Mouse (Mus musculus) CH12.LX (cell line): ENCODE measurements around the gene Mlh1. TPM values are rescaled to one million over a fixed set of nuclear protein-coding genes. Genes with fewer than 3 reads are reported as not detected.

ENCODE experiments used
- DNase-seq: peaks from one replicate; pipeline ENCODE4 v3.0.0-alpha.2; 2013; ENCODE audit errors: extremely low read depth
- H3K27ac ChIP-seq: 2 replicates; pipeline ENCODE4 v1.5.1; 2012; ENCODE audit warnings: low read depth, mild to moderate bottlenecking, control low read depth, moderate library complexity; ENCODE audit not compliant: insufficient read depth
- H3K27me3 ChIP-seq: replicated peaks from 2 replicates; pipeline ENCODE3; 2012; ENCODE audit warnings: inconsistent platforms
- H3K36me3 ChIP-seq, 2 experiments: replicated peaks in 1 of 2; 2 replicates each; pipeline versions ENCODE3 to v1.6.1; 2012; ENCODE audit warnings: inconsistent platforms in 1 of 2, low read length in 1 of 2, mild to moderate bottlenecking in 1 of 2, mixed read lengths in 1 of 2, moderate library complexity in 1 of 2; ENCODE audit not compliant: control insufficient read depth in 1 of 2, insufficient read depth in 1 of 2
- H3K4me1 ChIP-seq, 2 experiments: 2 replicates each; pipeline ENCODE4 v1.6.1; 2012; ENCODE audit warnings: inconsistent platforms in 1 of 2, moderate library complexity in 1 of 2; ENCODE audit not compliant: insufficient read depth in 2 of 2, control insufficient read depth in 1 of 2
- H3K4me2 ChIP-seq: 2 replicates; pipeline ENCODE4 v1.6.1; 2012; ENCODE audit warnings: low read depth, mild to moderate bottlenecking, control low read depth; ENCODE audit not compliant: poor library complexity, insufficient read depth, severe bottlenecking
- H3K4me3 ChIP-seq, 3 experiments: fragments of 150-350 bp in 1 of 3; sonication (generic) in 1 of 3; replicated peaks in 1 of 3; 2 replicates each; pipeline versions ENCODE3 to v1.5.1; 2011 to 2012; ENCODE audit warnings: low read depth in 2 of 3, low read length in 2 of 3, mild to moderate bottlenecking in 2 of 3, moderate library complexity in 2 of 3, control low read depth in 1 of 3, improper control_type of control experiment in 1 of 3, inconsistent platforms in 1 of 3, mixed read lengths in 1 of 3; ENCODE audit not compliant: poor library complexity in 1 of 3
- H3K79me2 ChIP-seq: replicated peaks from 2 replicates; pipeline ENCODE4 v1.6.1; 2012; ENCODE audit warnings: mild to moderate bottlenecking, moderate library complexity; ENCODE audit not compliant: control insufficient read depth, poor library complexity, insufficient read depth, severe bottlenecking; ENCODE audit errors: extremely low read depth
- H3K9ac ChIP-seq: 2 replicates; pipeline ENCODE4 v1.6.1; 2012; ENCODE audit warnings: low read depth, mild to moderate bottlenecking, control low read depth, moderate library complexity; ENCODE audit not compliant: insufficient read depth
- H3K9me3 ChIP-seq: replicated peaks from 2 replicates; pipeline ENCODE3; 2012; ENCODE audit warnings: low read length, inconsistent platforms, mixed read lengths
- CHD1 ChIP-seq: IDR thresholded peaks from 2 replicates; pipeline ENCODE4 v1.6.1; 2012; ENCODE audit warnings: low read depth, low read length, improper control_type of control experiment, inconsistent platforms
- EP300 ChIP-seq: IDR thresholded peaks from 2 replicates; pipeline ENCODE4 v1.6.1; 2011; ENCODE audit warnings: low read length, improper control_type of control experiment
- ETS1 ChIP-seq: conservative IDR thresholded peaks from 2 replicates; pipeline ENCODE4 v1.6.1; 2012; ENCODE audit warnings: low read depth, mild to moderate bottlenecking, inconsistent platforms, low read length, improper control_type of control experiment, moderate library complexity
- HCFC1 ChIP-seq: IDR thresholded peaks from 2 replicates; pipeline ENCODE4 v1.6.1; 2012; ENCODE audit warnings: low read depth, mild to moderate bottlenecking, inconsistent platforms, low read length, improper control_type of control experiment
- IRF4 ChIP-seq: IDR thresholded peaks from 2 replicates; pipeline ENCODE4 v1.6.1; 2014; ENCODE audit warnings: low read depth, mild to moderate bottlenecking, inconsistent platforms, low read length, improper control_type of control experiment
- JUN ChIP-seq: IDR thresholded peaks from 2 replicates; pipeline ENCODE4 v1.6.1; 2011; ENCODE audit warnings: low read depth, mild to moderate bottlenecking, low read length, improper control_type of control experiment, moderate library complexity; ENCODE audit not compliant: insufficient read depth
- JUND ChIP-seq: conservative IDR thresholded peaks from 2 replicates; pipeline ENCODE4 v1.6.1; 2011; ENCODE audit warnings: low read depth, low read length, improper control_type of control experiment
- KAT2A ChIP-seq: IDR thresholded peaks from 2 replicates; pipeline ENCODE4 v1.6.1; 2012; ENCODE audit warnings: low read length, improper control_type of control experiment, inconsistent platforms; ENCODE audit not compliant: insufficient replicate concordance
- MAFK ChIP-seq: IDR thresholded peaks from 2 replicates; pipeline ENCODE4 v1.6.1; 2011; ENCODE audit warnings: low read length, improper control_type of control experiment; ENCODE audit not compliant: insufficient replicate concordance
- MAX ChIP-seq: IDR thresholded peaks from 2 replicates; pipeline ENCODE4 v1.6.1; 2011; ENCODE audit warnings: low read length, improper control_type of control experiment
- MYC ChIP-seq: IDR thresholded peaks from 2 replicates; pipeline ENCODE4 v1.6.1; 2011; ENCODE audit warnings: low read depth, mild to moderate bottlenecking, improper control_type of control experiment, low read length
- NELFE ChIP-seq: IDR thresholded peaks from 2 replicates; pipeline ENCODE4 v1.6.1; 2011; ENCODE audit warnings: low read depth, low read length, improper control_type of control experiment
- NRF1 ChIP-seq: IDR thresholded peaks from 2 replicates; pipeline ENCODE4 v1.6.1; 2014; ENCODE audit warnings: low read depth, mild to moderate bottlenecking, inconsistent platforms, low read length, improper control_type of control experiment, moderate library complexity
- POLR2A ChIP-seq: IDR thresholded peaks from 2 replicates; pipeline ENCODE4 v1.6.1; 2011; ENCODE audit warnings: low read depth, mild to moderate bottlenecking, improper control_type of control experiment, low read length
- POLR2AphosphoS2 ChIP-seq: IDR thresholded peaks from 2 replicates; pipeline ENCODE4 v1.6.1; 2011; ENCODE audit warnings: low read depth, low read length, improper control_type of control experiment
- RCOR1 ChIP-seq: conservative IDR thresholded peaks from 2 replicates; pipeline ENCODE4 v1.6.1; 2012; ENCODE audit warnings: low read depth, mild to moderate bottlenecking, inconsistent platforms, low read length, improper control_type of control experiment
- SIN3A ChIP-seq: IDR thresholded peaks from 2 replicates; pipeline ENCODE4 v1.6.1; 2012; ENCODE audit warnings: low read length, improper control_type of control experiment, inconsistent platforms
- SMC3 ChIP-seq: IDR thresholded peaks from 2 replicates; pipeline ENCODE4 v1.6.1; 2011; ENCODE audit warnings: low read depth, low read length, improper control_type of control experiment
- TBP ChIP-seq: conservative IDR thresholded peaks from 2 replicates; pipeline ENCODE4 v1.6.1; 2011; ENCODE audit warnings: low read depth, low read length, improper control_type of control experiment
- TCF12 ChIP-seq: IDR thresholded peaks from 2 replicates; pipeline ENCODE4 v1.6.1; 2014; ENCODE audit warnings: low read depth, mild to moderate bottlenecking, inconsistent platforms, low read length, improper control_type of control experiment
- UBTF ChIP-seq: IDR thresholded peaks from 2 replicates; pipeline ENCODE4 v1.6.1; 2012; ENCODE audit warnings: low read depth, mild to moderate bottlenecking, inconsistent platforms, low read length, improper control_type of control experiment, moderate library complexity
- ZKSCAN1 ChIP-seq: IDR thresholded peaks from 2 replicates; pipeline ENCODE4 v1.6.1; 2012; ENCODE audit warnings: low read depth, inconsistent platforms, low read length, improper control_type of control experiment, borderline replicate concordance
- ZMIZ1 ChIP-seq: IDR thresholded peaks from 2 replicates; pipeline ENCODE4 v1.6.1; 2012; ENCODE audit warnings: low read depth, mild to moderate bottlenecking, inconsistent platforms, low read length, improper control_type of control experiment
- ZNF384 ChIP-seq: IDR thresholded peaks from 2 replicates; pipeline ENCODE4 v1.6.1; 2012; ENCODE audit warnings: low read depth, low read length, improper control_type of control experiment, inconsistent platforms
- dilution Hi-C: fragments of 300-500 bp; cut with MboI; formaldehyde crosslinking; loops from 2 replicates; pipeline ENCODE4 v1.14.3; 2020; ENCODE audit warnings: low sequenced_read_pairs; ENCODE audit not compliant: extremely low pct_unique_long_range_greater_than_20kb, extremely low pct_ligation_motif_present
- in situ Hi-C: fragments of 300-500 bp; cut with MboI; formaldehyde crosslinking; loops from 3 replicates; pipeline ENCODE4 v1.14.3; 2019; ENCODE audit warnings: low sequenced_read_pairs, low pct_ligation_motif_present, low pct_unique_long_range_greater_than_20kb, mixed read lengths
- polyA plus RNA-seq: library from polyadenylated mRNA; unstranded; fragments of >175 nt; gene quantifications from 2 replicates; pipeline ENCODE4 v1.2.1, GENCODE M21; 2012; ENCODE audit warnings: low read depth; ENCODE audit not compliant: insufficient read length
- total RNA-seq, 2 experiments: library from RNA; depleted of rRNA; stranded (reverse); fragments of 300-350 nt in 1 of 2; fragments of >200 nt in 1 of 2; gene quantifications; 2 replicates each; pipeline ENCODE4 v1.2.3; 2012 to 2014

Mlh1 gene
- total and polyA plus RNA-seq, 3 experiments, result 25.7 to 57.9 (median 50.2) TPM

- Histone ChIP-seq H3K27ac (no peak overlapping the region), H3K4me2 (no peak overlapping the region), H3K4me1 (peaks cover 4 to 15% of the 10 kb centered on the region in 2 experiments; a peak in 3 of 4 replicates), H3K79me2 (peaks cover 30% of the 10 kb centered on the region), H3K9me3 (no peaks in the 10 kb centered on the region), H3K27me3 (no peaks in the 10 kb centered on the region), H3K4me3 (no peak overlapping the region), H3K9ac (no peak overlapping the region), H3K36me3 (peaks cover 32 to 52% of the 10 kb centered on the region in 2 experiments)
- TF ChIP-seq UBTF, result no peak
- no peak for TF ChIP-seq ETS1
- no peak for TF ChIP-seq ZMIZ1
- TF ChIP-seq TCF12, result no peak
- no peak for TF ChIP-seq RCOR1
- TF ChIP-seq ZNF384, result no peak
- TF ChIP-seq TBP, result no peak
- no peak for DNase-seq
- dilution Hi-C loops (no loop called here), in situ Hi-C loops (no loop called here)
Measured at GRCm38 (mm10) chr9:111267998-111268397, 3.6 kb downstream of the Mlh1 start.

- H3K4me3 ChIP-seq, result no peak overlapping the region
- dilution Hi-C loops, result no loop called here
Measured at GRCm38 (mm10) chr9:111261356-111261755, 10.2 kb downstream of the Mlh1 start.

GRCm38 (mm10) chr9:111260360-111260985 lies 11.1 kb downstream of the Mlh1 start:
- dilution Hi-C loops, result no loop called here
- TF ChIP-seq EP300 (no peak), ZKSCAN1 (no peak), JUND (no peak), HCFC1 (no peak), CHD1 (no peak), ETS1 (no peak), NRF1 (no peak), ZMIZ1 (no peak), KAT2A (no peak), JUN (no peak), MAX (no peak), SMC3 (no peak), MAFK (no peak), SIN3A (no peak), IRF4 (no peak), POLR2A (no peak)
- TF ChIP-seq, all 38 proteins: peak for 0

More at GRCm38 (mm10) chr9:111261356-111261755, 10.2 kb downstream of the Mlh1 start:
- no peak for TF ChIP-seq UBTF
- no peak for TF ChIP-seq POLR2A
- TF ChIP-seq MYC, result no peak
- no peak for TF ChIP-seq MAFK
- TF ChIP-seq SIN3A, result no peak
- no peak for TF ChIP-seq POLR2AphosphoS2
- TF ChIP-seq RCOR1, result no peak
- no peak for TF ChIP-seq NELFE
- Histone ChIP-seq H3K4me1 (no peaks in the 10 kb centered on the region), H3K27me3 (no peaks in the 10 kb centered on the region), H3K9me3 (no peaks in the 10 kb centered on the region), H3K27ac (no peak overlapping the region), H3K4me2 (no peak overlapping the region), H3K36me3 (peaks cover 59 to 91% of the 10 kb centered on the region in 2 experiments), H3K79me2 (no peaks in the 10 kb centered on the region; the same call in none of the 2 replicates), H3K9ac (no peak overlapping the region)
- in situ Hi-C loops, result no loop called here
- DNase-seq, result no peak

More at GRCm38 (mm10) chr9:111260360-111260985, 11.1 kb downstream of the Mlh1 start:
- DNase-seq, result no peak
- no peak overlapping the region for H3K9ac ChIP-seq
- no peak overlapping the region for H3K4me3 ChIP-seq
- no peaks in the 10 kb centered on the region for H3K27me3 ChIP-seq
- H3K9me3 ChIP-seq, result no peaks in the 10 kb centered on the region
- no peaks in the 10 kb centered on the region for H3K79me2 ChIP-seq
- H3K27ac ChIP-seq, result no peak overlapping the region
- no peaks in the 10 kb centered on the region for H3K4me1 ChIP-seq
- H3K36me3 ChIP-seq, result peaks cover 58 to 90% of the 10 kb centered on the region in 2 experiments
- no peak overlapping the region for H3K4me2 ChIP-seq
- in situ Hi-C loops, result no loop called here
